Mouse (Mus musculus) limb, embryonic 14.5 days (tissue): ENCODE data around the gene Celf5. TPM values are rescaled to one million over a fixed set of nuclear protein-coding genes. Genes with fewer than 3 reads are reported as not detected.
A peak's percentile ranks its signal among the peaks of the same experiment; 100 is the strongest.

Source experiments
- ATAC-seq: fragments of 200-750 bp; cut with Nextera tagmentation; 2 replicates; pipeline ENCODE4 v1.8.0; 2017; ENCODE audit warnings: low read depth, moderate number of reproducible peaks, moderate TSS enrichment; ENCODE audit not compliant: low FRiP score
- DNase-seq: peaks from one replicate; pipeline ENCODE4 v3.0.0-alpha.2; 2015; ENCODE audit warnings: low spot score
- H3K27ac ChIP-seq: fragments of 300-500 bp; sonication (generic); replicated peaks from 2 replicates; pipeline ENCODE4 v1.5.1; 2014; ENCODE audit warnings: low read depth, mild to moderate bottlenecking, low read length, moderate library complexity, mixed read lengths
- H3K27me3 ChIP-seq: fragments of 300-500 bp; sonication (generic); 2 replicates; pipeline ENCODE4 v1.6.1; 2014; ENCODE audit warnings: low read length, mixed read lengths; ENCODE audit not compliant: control insufficient read depth, insufficient read depth
- H3K36me3 ChIP-seq: fragments of 300-500 bp; sonication (generic); 2 replicates; pipeline ENCODE4 v1.6.1; 2014; ENCODE audit warnings: mild to moderate bottlenecking, low read length, moderate library complexity, mixed read lengths; ENCODE audit not compliant: control insufficient read depth, insufficient read depth
- H3K4me1 ChIP-seq: fragments of 300-500 bp; sonication (generic); 2 replicates; pipeline ENCODE4 v1.6.1; 2014; ENCODE audit warnings: antibody characterized with exemption, low read length, mixed read lengths; ENCODE audit not compliant: control insufficient read depth, insufficient read depth
- H3K4me2 ChIP-seq: fragments of 300-500 bp; sonication (generic); replicated peaks from 2 replicates; pipeline ENCODE4 v1.6.1; 2014; ENCODE audit warnings: low read depth, mild to moderate bottlenecking, low read length, moderate library complexity; ENCODE audit not compliant: severe bottlenecking
- H3K4me3 ChIP-seq: fragments of 300-500 bp; sonication (generic); replicated peaks from 2 replicates; pipeline ENCODE4 v1.5.1; 2014; ENCODE audit warnings: low read length
- H3K9ac ChIP-seq: fragments of 300-500 bp; sonication (generic); 2 replicates; pipeline ENCODE4 v1.6.1; 2014; ENCODE audit warnings: mild to moderate bottlenecking, low read depth, low read length, moderate library complexity; ENCODE audit not compliant: severe bottlenecking
- H3K9me3 ChIP-seq: fragments of 300-500 bp; sonication (generic); 2 replicates; pipeline ENCODE4 v1.6.1; 2016; ENCODE audit warnings: low read length; ENCODE audit not compliant: control insufficient read depth
- POLR2A ChIP-seq: fragments of 200-500 bp; IDR thresholded peaks from 2 replicates; pipeline ENCODE4 v1.8.0; 2012; ENCODE audit warnings: inconsistent platforms, mild to moderate bottlenecking, moderate library complexity, borderline replicate concordance; ENCODE audit not compliant: insufficient read depth, insufficient read length; ENCODE audit errors: extremely low read depth
- WGBS: fragments of 180-500 bp; shearing (Covaris S2); extraction: QIAGEN DNeasy Blood & Tissue Kit; methylation state at CpG from one replicate; pipeline ENCODE4 v1.1.7; 2014; 5-methylcytosine and 5-hydroxymethylcytosine counted together
- polyA plus RNA-seq, 2 experiments: library from polyadenylated mRNA; depleted of rRNA in 1 of 2; stranded (reverse) in 1 of 2; unstranded in 1 of 2; fragments of >200 nt; fragmentation: Nextera tagmentation in 1 of 2; extraction: Ambion mirVana in 1 of 2; gene quantifications; 2 replicates each; pipeline versions ENCODE4 v1.2.1 to v1.2.3; 2012 to 2014

Gene Celf5
- polyA plus RNA-seq, 2 experiments = 0.85 to 5.9 TPM

DNA sequence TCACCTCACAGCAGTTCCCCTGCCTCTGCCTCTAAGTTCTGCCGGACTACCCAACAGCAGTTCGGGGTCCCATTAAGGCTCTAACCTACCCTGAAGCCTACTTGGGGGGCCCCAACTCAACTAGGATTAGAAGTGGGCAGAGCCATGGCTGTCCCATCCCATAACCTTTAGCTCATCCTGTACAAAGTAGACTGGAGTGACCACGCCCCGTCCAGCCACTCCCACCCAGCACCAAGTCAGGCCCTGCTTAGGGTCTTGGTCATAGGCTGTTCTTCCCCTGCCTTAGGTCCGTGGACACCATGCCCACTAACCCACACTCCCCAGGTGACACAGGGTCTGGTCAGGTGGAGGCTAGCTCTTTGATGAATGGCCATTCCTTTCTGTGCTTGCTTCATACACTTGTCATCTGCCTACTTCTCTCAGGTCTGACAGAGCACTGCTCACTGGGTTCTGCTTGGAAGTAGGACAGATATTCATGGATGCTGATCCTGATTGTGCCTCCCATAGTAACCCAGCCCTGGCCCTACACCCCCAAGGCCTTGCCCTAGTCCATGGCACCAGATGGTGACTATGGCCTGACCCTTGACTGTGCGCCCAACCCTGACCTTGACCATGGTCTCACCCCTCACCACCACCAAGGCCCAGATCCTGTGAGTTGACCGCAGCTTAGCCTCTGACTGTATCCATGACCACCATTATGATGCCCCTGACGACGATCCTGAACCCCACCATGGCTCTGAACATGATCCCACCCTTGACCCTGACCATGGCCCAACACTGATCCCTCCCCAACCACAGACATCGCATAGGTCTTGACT, 63.2 kb downstream of the Celf5 start:
- no peak overlapping the region for H3K4me2 ChIP-seq
- no peak overlapping the region for H3K27ac ChIP-seq
- WGBS = 89% methylated on average over 10 of the region's 10 CpGs
- TF ChIP-seq POLR2A = no peak
- ATAC-seq (no peak), DNase-seq (no peak)
- H3K9ac ChIP-seq = no peak overlapping the region
- no peak overlapping the region for H3K4me3 ChIP-seq
- H3K9me3 ChIP-seq = no peaks in the 10 kb centered on the region
- H3K36me3 ChIP-seq = peaks cover 48% of the 10 kb centered on the region
- H3K4me1 ChIP-seq = peaks cover 41% of the 10 kb centered on the region
- no peaks in the 10 kb centered on the region for H3K27me3 ChIP-seq

DNA sequence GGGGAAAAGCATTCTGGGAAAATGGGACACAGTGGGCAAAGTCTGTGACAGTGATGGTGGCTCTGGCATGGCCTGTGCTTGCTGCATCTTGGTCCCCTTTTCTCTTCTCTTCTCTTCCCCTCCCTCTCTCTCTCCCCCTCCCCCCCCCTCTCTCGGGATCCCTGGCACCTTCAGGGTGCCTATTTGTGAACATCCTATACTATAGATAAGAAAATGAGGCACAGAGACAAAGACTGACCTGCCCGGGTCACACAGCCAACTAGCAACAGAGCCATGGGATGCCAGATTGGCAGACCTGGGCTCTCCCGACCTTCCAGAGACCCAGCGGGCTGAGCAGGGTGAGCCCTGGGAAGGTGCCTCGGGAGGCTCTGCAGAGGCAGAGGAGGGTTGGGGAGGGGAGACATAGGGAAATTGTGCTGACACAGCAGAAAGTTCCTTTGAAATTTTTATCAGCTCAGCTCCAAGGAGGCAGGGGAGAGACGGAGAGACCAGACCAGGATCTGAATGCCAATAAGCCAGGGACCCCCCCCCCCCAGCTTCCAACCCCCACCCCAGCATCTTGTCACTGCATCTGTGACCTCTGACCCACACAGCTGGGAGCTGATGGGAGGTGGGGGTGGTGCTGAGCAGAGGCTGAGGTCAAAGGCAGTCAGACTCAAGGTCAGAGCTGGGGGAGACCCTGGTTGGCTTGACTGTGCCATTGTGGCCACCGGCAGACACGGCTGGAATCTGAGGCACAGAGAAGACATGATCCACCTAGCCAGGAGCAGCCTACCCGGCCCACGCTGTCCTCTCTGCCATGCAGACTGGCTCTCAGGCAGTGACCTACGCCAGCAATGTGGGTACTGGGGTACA, 64.1 kb downstream of the Celf5 start:
- H3K27ac ChIP-seq = no peak overlapping the region
- ATAC-seq = no peak
- H3K9me3 ChIP-seq = no peaks in the 10 kb centered on the region
- no peak overlapping the region for H3K4me2 ChIP-seq
- 41% methylated on average over 8 of the region's 11 CpGs for WGBS
- no peaks in the 10 kb centered on the region for H3K27me3 ChIP-seq
- peaks cover 45% of the 10 kb centered on the region for H3K4me1 ChIP-seq
- no peak overlapping the region for H3K4me3 ChIP-seq
- H3K9ac ChIP-seq = no peak overlapping the region
- no peak for TF ChIP-seq POLR2A
- peaks cover 50% of the 10 kb centered on the region for H3K36me3 ChIP-seq
- no peak for DNase-seq

DNA sequence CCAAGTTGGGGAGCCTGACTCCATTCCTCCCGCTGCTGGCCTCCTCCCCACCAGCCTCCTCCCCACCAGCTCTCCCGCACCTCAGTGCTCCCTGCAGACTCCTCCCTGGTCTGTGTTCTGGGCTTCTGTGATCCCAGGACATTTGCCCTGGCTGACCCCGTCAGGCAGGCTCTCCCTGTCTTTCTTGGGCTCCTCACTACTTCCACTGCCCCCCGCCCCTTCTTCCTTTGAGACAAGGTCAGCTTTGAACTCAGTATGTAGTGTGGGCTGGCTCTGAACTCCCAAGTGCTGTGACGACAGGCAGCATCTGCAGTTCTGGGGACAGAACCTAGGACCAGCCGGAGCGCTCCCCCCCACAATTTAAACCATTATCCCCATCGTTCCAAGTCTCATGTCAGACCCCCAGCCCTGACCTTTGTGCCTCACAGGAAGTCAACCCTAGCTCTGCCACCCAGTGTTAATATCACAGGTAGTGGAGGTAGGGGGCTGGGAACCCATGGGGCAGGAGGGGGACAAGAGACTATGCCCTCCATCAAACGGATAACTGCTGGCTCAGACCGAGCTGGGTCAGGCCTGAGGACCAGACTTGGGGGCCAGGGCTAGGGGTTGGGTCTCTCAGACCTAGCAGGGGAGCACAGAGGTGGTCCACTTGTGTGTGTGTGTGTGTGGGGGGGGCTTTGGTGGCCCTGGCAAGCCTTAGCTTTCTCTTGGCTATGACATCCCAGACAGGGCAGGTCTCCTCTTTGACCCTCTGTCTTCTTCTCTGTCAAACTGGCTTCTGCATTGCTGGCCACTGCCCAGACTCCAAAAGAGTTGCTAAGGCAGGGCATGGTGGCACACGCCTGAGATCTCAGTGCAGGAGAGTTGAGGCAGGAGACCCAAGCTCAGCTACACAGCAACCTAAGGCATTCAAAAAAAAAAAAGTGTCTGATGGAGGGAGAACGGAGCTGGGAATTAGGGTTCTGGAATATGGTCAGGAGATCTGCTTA, 65.0 kb downstream of the Celf5 start:
- no peak for TF ChIP-seq POLR2A
- Histone ChIP-seq H3K27me3 (no peaks in the 10 kb centered on the region), H3K4me2 (peak overlapping the region; percentile 48), H3K9me3 (no peaks in the 10 kb centered on the region), H3K36me3 (peaks cover 58% of the 10 kb centered on the region), H3K9ac (peak overlapping the region; percentile 38; the same call in 1 of the 2 replicates), H3K4me1 (peaks cover 53% of the 10 kb centered on the region), H3K27ac (peak overlapping the region; percentile 83), H3K4me3 (peak overlapping the region; percentile 20)
- DNase-seq (no peak), ATAC-seq (no peak)
- 50% methylated on average over 10 of the region's 12 CpGs for WGBS

DNA sequence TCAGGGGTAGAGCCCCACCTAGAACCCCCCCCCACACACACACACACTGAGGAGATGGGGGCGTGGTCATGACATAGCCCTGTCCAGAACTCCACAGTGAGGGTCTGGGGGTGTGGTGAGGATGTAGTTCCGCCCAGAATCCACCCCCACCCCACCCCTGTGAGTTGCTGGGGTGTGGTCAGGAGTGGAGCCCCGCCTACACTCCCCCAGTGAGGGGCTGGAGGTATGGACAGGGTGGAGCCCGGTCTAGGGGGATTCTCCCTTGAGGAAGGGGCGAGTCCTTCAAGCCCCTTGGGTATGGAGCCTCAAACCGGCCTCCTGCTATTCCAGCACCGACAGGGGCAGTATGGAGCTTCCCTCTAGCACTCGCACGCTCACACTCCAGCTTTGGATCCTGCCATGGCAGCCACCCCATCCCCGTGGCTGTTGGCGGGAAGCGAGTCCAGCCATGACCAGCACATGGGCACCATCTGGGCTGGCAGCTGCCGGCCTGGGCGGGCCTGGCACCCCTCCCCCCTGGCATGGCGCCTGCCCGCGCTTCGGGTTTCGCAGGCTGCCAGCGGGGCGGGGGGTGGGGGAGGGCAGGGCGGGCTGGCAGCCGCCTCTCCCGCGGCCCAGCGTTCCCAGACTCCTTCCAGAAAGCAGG, 65.8 kb downstream of the Celf5 start:
- H3K27me3 ChIP-seq = no peaks in the 10 kb centered on the region
- ATAC-seq (peak; percentile 81), DNase-seq (peak; percentile 89)
- peak overlapping the region; percentile 38; the same call in 1 of the 2 replicates for H3K9ac ChIP-seq
- 3% methylated on average over 25 of the region's 26 CpGs for WGBS
- peak overlapping the region; percentile 20 for H3K4me3 ChIP-seq
- no peak for TF ChIP-seq POLR2A
- H3K36me3 ChIP-seq = peaks cover 58% of the 10 kb centered on the region
- peak overlapping the region; percentile 48 for H3K4me2 ChIP-seq
- no peaks in the 10 kb centered on the region for H3K9me3 ChIP-seq
- H3K4me1 ChIP-seq = peaks cover 61% of the 10 kb centered on the region
- peak overlapping the region; percentile 83 for H3K27ac ChIP-seq
